Mouse (Mus musculus): ENCODE data around the gene Itprid2. TPM values are rescaled to one million over a fixed set of nuclear protein-coding genes. Genes with fewer than 3 reads are reported as not detected.

Gene Itprid2
- polyA plus RNA-seq, 1 experiment from 2014 or later = 25.9 TPM

GRCm38 (mm10) chr2:79696478-79697230, 61.5 kb downstream of the Itprid2 start:
- CTCF ChIA-PET = interaction anchor here (1.2 kb wide), 1 partner anchor 13 kb away, joined by 4 read pairs; no protein-coding TSS in a partner anchor
- POLR2A ChIA-PET = no interaction called here
- DNase-seq (ENCODE audit: low read depth, low spot score) (no peak), ATAC-seq (no peak)
- in situ Hi-C loops (cut with MboI; ENCODE audit: low pct_unique_long_range_greater_than_20kb) = no loop called here
- TF ChIP-seq CTCF (IDR thresholded peaks at IDR 0.05) = no peak
- H3K27me3 ChIP-seq = no peaks in the 10 kb centered on the region

DNA sequence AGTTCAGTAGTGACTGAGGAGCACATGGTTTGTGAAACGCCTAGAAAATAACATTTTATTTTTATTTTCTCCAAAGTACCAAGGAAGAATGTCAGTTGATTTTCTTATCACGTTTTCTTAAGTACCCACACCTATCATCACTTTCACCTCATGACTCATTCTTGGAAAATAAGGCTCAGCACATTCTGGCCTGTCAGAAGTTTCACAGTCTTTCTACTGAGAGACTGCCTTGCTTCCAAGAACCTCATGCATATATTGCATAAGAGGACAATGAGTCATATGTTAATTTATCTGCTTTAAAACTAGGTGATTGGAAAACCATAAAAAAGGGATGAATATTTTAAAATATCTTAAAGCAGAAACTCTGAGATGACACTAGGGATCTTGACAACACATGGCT, 63.0 kb downstream of the Itprid2 start:
- TF ChIP-seq CTCF (IDR thresholded peaks at IDR 0.05) = no peak
- ChIA-PET POLR2A (no interaction called here), CTCF (no interaction called here)
- ATAC-seq (no peak), DNase-seq (ENCODE audit: low read depth, low spot score) (no peak)
- no peaks in the 10 kb centered on the region for H3K27me3 ChIP-seq
- in situ Hi-C loops (cut with MboI; ENCODE audit: low pct_unique_long_range_greater_than_20kb) = no loop called here

DNA sequence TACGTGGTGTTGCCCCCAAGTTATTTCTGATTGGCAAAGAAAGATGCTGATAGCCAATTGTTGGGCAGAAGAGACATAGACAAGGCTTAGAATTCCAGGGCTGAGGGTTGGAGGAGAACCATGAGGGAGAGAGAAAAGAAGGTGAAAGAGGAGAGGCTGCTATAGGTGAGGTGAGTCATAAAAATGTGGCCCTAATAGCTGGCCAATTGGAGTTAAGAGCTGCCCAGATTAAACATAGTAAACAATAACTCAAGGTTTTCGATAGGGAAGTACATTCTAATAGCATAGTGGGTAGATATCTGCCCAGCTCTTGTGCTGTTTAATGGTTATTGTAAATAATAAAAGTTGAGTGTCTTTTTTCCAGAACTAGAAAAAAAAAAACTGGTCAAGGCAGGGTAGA, 69.6 kb downstream of the Itprid2 start:
- H3K27me3 ChIP-seq = peaks cover 16% of the 10 kb centered on the region
- in situ Hi-C loops (cut with MboI; ENCODE audit: low pct_unique_long_range_greater_than_20kb) = no loop called here
- POLR2A ChIA-PET = no interaction called here
- no peak for TF ChIP-seq CTCF (IDR thresholded peaks at IDR 0.05)
- ATAC-seq (no peak), DNase-seq (ENCODE audit: low read depth, low spot score) (no peak)
- CTCF ChIA-PET = no interaction called here

- H3K27me3 ChIP-seq = peaks cover 16% of the 10 kb centered on the region
- TF ChIP-seq CTCF (IDR thresholded peaks at IDR 0.05) = no peak
- ChIA-PET POLR2A (interaction anchor here (0.5 kb wide), 1 partner anchor 1641 kb away, joined by 3 read pairs; no protein-coding TSS in a partner anchor), CTCF (interaction anchor here (1.4 kb wide), 1 partner anchor 13 kb away, joined by 3 read pairs; no protein-coding TSS in a partner anchor)
- in situ Hi-C loops (cut with MboI; ENCODE audit: low pct_unique_long_range_greater_than_20kb) = no loop called here
- ATAC-seq (no peak), DNase-seq (ENCODE audit: low read depth, low spot score) (no peak)
Observed at GRCm38 (mm10) chr2:79707575-79707974, 72.4 kb downstream of the Itprid2 start, which contains the start of gene Ppp1r1c. Ppp1r1c (plus strand) TSS chr2:79707780.

DNA sequence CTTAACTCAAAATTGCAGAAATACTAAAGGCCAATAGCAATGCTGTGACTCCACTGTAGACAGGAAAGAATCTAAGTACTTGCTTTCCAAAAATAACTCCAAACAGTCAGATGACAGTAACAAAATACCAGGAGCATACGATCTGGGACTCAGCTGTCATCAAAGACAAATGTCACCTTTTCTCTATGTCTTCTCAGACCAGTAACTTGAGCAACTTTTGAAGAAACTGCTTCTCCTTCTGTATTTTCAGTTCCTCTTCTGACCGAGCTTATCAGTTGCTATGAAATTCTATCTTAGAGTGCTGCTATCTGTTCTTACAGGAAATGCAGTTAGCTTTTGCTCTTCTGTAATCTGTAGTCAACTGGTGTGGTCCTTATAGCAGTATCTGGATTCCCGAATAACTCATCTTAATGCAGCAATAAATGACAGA, 78.5 kb downstream of the Itprid2 start:
- peaks cover 12% of the 10 kb centered on the region for H3K27me3 ChIP-seq
- ATAC-seq = no peak
- no peak for DNase-seq (ENCODE audit: low read depth, low spot score)
- in situ Hi-C loops (cut with MboI; ENCODE audit: low pct_unique_long_range_greater_than_20kb) = no loop called here
- POLR2A ChIA-PET = no interaction called here
- TF ChIP-seq CTCF (IDR thresholded peaks at IDR 0.05) = no peak
- CTCF ChIA-PET = no interaction called here

DNA sequence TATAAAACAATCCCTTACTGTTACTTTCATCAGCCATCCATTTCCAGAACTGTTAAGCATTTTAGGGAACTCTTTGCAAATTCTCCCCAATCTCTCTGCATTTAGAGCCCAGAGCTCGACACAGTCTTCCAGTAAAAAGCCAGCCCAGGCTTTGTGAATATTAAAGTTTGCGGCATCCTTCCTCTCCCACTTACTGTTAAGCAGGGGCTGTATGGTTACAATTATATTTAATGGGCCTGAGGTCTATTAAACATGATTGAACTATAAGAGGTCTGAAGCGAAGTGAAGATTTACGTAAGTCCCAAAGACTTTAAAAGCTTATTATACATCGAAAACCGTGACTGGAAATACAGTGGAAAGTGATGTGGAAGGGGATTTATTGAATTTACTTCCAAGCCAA, 79.6 kb downstream of the Itprid2 start:
- ChIA-PET POLR2A (no interaction called here), CTCF (no interaction called here)
- ATAC-seq (no peak), DNase-seq (ENCODE audit: low read depth, low spot score) (no peak)
- H3K27me3 ChIP-seq = peaks cover 6% of the 10 kb centered on the region
- TF ChIP-seq CTCF (IDR thresholded peaks at IDR 0.05) = no peak
- in situ Hi-C loops (cut with MboI; ENCODE audit: low pct_unique_long_range_greater_than_20kb) = no loop called here

- POLR2A ChIA-PET = no interaction called here
- CTCF ChIA-PET = interaction anchor here (1.0 kb wide), 2 partner anchors 10 to 26 kb away, joined by 3 to 5 read pairs; no protein-coding TSS in a partner anchor
- H3K27me3 ChIP-seq = peaks cover 6% of the 10 kb centered on the region
- no peak for TF ChIP-seq CTCF (IDR thresholded peaks at IDR 0.05)
- DNase-seq (ENCODE audit: low read depth, low spot score) (no peak), ATAC-seq (no peak)
- in situ Hi-C loops (cut with MboI; ENCODE audit: low pct_unique_long_range_greater_than_20kb) = no loop called here
Observed at GRCm38 (mm10) chr2:79715925-79716324, 80.8 kb downstream of the Itprid2 start.

DNA sequence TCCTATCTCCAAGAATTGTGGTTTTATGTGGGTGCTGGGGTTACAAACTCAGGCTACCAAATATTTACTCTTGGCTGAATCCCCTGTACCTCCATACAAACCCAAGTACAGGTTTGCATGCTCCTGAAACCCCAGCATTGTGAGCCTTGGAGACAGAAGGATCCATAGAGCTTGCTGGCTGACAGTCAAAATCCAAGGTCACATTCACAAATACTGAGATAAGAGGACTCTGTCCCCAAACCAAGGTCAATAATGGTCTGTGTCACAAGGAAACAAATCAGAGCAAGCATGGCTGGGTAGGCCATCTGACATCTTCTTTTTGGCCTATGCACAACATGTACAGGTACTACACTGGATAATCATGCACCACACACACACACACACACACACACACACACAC, 82.7 kb downstream of the Itprid2 start:
- TF ChIP-seq CTCF (IDR thresholded peaks at IDR 0.05) = no peak
- DNase-seq (ENCODE audit: low read depth, low spot score) (no peak), ATAC-seq (no peak)
- POLR2A ChIA-PET = no interaction called here
- CTCF ChIA-PET = no interaction called here
- in situ Hi-C loops (cut with MboI; ENCODE audit: low pct_unique_long_range_greater_than_20kb) = no loop called here
- peaks cover 9% of the 10 kb centered on the region for H3K27me3 ChIP-seq

GRCm38 (mm10) chr2:79722415-79722814, 87.3 kb downstream of the Itprid2 start:
- POLR2A ChIA-PET = no interaction called here
- ATAC-seq = no peak
- peaks cover 10% of the 10 kb centered on the region for H3K27me3 ChIP-seq
- in situ Hi-C loops (cut with MboI; ENCODE audit: low pct_unique_long_range_greater_than_20kb) = no loop called here
- no peak for DNase-seq (ENCODE audit: low read depth, low spot score)
- CTCF ChIA-PET = no interaction called here
- no peak for TF ChIP-seq CTCF (IDR thresholded peaks at IDR 0.05)

Other genes starting within 250 kb of the Itprid2 start
- gene Neurod1, start 178.6 kb upstream of the Itprid2 start, polyA plus RNA-seq (2021) = not detected
- not detected for gene Cerkl, start 178.6 kb upstream of the Itprid2 start, polyA plus RNA-seq (2021)
- gene Ppp1r1c, start 72.4 kb downstream of the Itprid2 start, polyA plus RNA-seq (2021) = not detected

Measured in Patski (cell line).